Mouse (Mus musculus): ENCODE measurements around the gene Il27ra.

Il27ra gene

GRCm38 (mm10) chr8:84065457-84066072, 23.2 kb upstream of the Il27ra start:
- DNase-seq: no peak

GRCm38 (mm10) chr8:84065037-84065436, 22.6 kb upstream of the Il27ra start, which contains the start of gene Gm10643:
TSS of gene Gm10643 (minus strand) at chr8:84065137.
- no peak for DNase-seq

- DNase-seq: no peak
These were observed 21.6 kb upstream of the Il27ra start for GRCm38 (mm10) chr8:84063861-84064610.

- no peak for DNase-seq
These were observed 17.9 kb upstream of the Il27ra start for GRCm38 (mm10) chr8:84060245-84060644.

GRCm38 (mm10) chr8:84059226-84059625, 16.8 kb upstream of the Il27ra start:
- no peak for DNase-seq

GRCm38 (mm10) chr8:84057827-84058226, 15.4 kb upstream of the Il27ra start:
- no peak for DNase-seq

- DNase-seq: no peak
These were observed 10.8 kb upstream of the Il27ra start for GRCm38 (mm10) chr8:84053229-84053628.

- DNase-seq: no peak
These were observed 10.4 kb upstream of the Il27ra start for GRCm38 (mm10) chr8:84052746-84053145.

GRCm38 (mm10) chr8:84048171-84048570, 5.8 kb upstream of the Il27ra start:
- DNase-seq: no peak

GRCm38 (mm10) chr8:84046505-84046904, 4.1 kb upstream of the Il27ra start:
- DNase-seq: no peak

- no peak for DNase-seq
These were observed 2.5 kb upstream of the Il27ra start, which contains the start of gene Rln3 for GRCm38 (mm10) chr8:84044900-84045299. TSS of gene Rln3 (minus strand) at chr8:84045000.

GRCm38 (mm10) chr8:84044103-84044502, 1.7 kb upstream of the Il27ra start:
- DNase-seq: no peak

- DNase-seq: no peak
These were observed 556 bp upstream of the Il27ra start for GRCm38 (mm10) chr8:84042948-84043342.

- peak; percentile 62 for DNase-seq
These were observed 3.3 kb downstream of the Il27ra start for GRCm38 (mm10) chr8:84039050-84039449.

- DNase-seq: no peak
These were observed 4.4 kb downstream of the Il27ra start for GRCm38 (mm10) chr8:84038015-84038414.

GRCm38 (mm10) chr8:84032777-84033176, 9.6 kb downstream of the Il27ra start:
- no peak for DNase-seq

GRCm38 (mm10) chr8:84029272-84029671, 13.1 kb downstream of the Il27ra start:
- no peak for DNase-seq

GRCm38 (mm10) chr8:84027449-84027848, 14.9 kb downstream of the Il27ra start:
- no peak for DNase-seq

GRCm38 (mm10) chr8:84025863-84026262, 16.5 kb downstream of the Il27ra start:
- peak; percentile 56 for DNase-seq

- peak; percentile 49 for DNase-seq
These were observed 18.2 kb downstream of the Il27ra start for GRCm38 (mm10) chr8:84024171-84024570.

GRCm38 (mm10) chr8:84023631-84024030, 18.8 kb downstream of the Il27ra start:
- DNase-seq: no peak

GRCm38 (mm10) chr8:84023085-84023484, 19.3 kb downstream of the Il27ra start:
- DNase-seq: no peak

- no peak for DNase-seq
These were observed 20.8 kb downstream of the Il27ra start for GRCm38 (mm10) chr8:84021569-84021968.

GRCm38 (mm10) chr8:84021096-84021495, 21.3 kb downstream of the Il27ra start, which contains the start of gene Palm3:
TSS of gene Palm3 (plus strand) at chr8:84021471.
- DNase-seq: no peak

Data from right cerebral cortex, postnatal 14 days (tissue).